Mouse (Mus musculus): ENCODE results near the gene Amfr. TPM values are rescaled to one million over a fixed set of nuclear protein-coding genes. Genes with fewer than 3 reads are reported as not detected.

The Amfr gene
- total RNA-seq, 2 experiments from 2014 or later = 97.5 to 101 TPM

DNA sequence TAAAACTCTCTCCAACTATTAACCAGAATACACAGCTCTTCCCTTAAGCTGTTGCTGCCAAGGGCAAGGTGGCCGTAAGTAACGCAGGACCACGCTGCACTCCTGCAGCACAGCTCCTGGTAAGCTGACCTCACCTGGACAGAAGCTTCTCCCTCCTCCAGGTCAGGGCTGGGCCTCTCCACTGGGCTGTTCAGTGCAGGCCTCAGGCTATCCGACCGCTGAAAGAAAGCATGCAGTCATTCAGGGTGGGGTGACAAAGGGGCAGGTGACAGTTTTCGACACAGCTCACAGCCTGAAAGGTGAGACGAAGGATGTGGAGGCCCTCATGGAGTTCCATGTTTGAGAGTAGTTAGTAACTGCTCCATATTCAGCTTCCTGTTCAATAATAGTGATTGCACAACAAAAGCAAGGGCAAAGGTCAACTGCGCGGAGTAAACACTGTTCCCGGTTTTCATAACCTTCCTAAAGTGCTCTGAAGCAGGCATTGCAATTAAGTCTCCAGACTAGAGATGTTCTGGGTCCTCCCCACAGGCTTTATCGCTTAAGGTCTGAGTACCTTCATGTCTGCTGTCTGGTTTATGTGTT lies 37.9 kb downstream of the Amfr start:
- intact Hi-C loops (cut with DNase I) = no loop called here
- TF ChIP-seq CTCF (IDR thresholded peaks at IDR 0.05) = no peak
- H3K4me3 ChIP-seq = no peak overlapping the region
- no peak overlapping the region for H3K27ac ChIP-seq
- no peak for DNase-seq

DNA sequence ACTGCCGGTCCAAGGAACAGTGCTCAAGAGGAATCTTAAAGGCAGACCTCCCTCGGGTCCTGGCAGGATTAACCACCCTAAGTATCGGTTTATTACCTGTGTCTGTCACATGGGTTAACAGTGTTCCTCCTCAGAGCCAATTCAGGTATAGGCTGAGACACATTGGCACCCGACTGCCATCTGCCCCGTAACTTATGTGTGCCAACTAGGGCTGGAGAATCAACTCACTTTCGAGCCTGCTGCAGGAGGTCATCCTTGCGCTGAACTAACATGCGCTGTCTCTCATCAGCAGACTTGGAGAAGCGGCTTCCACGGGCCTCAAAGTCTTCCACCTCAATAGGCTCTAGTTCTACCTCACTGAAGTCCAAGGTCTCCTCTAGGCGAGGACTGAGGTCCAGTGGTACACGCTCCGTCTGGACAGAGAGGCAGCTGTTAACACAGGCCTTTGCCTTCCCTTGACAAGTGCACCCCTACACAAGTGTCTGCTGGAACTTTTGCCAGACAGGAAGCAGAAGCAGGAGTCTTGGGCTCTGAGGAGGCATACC lies 38.7 kb downstream of the Amfr start:
- intact Hi-C loops (cut with DNase I) = no loop called here
- Histone ChIP-seq H3K4me3 (no peak overlapping the region), H3K27ac (no peak overlapping the region)
- TF ChIP-seq CTCF (IDR thresholded peaks at IDR 0.05) = no peak
- no peak for DNase-seq

DNA sequence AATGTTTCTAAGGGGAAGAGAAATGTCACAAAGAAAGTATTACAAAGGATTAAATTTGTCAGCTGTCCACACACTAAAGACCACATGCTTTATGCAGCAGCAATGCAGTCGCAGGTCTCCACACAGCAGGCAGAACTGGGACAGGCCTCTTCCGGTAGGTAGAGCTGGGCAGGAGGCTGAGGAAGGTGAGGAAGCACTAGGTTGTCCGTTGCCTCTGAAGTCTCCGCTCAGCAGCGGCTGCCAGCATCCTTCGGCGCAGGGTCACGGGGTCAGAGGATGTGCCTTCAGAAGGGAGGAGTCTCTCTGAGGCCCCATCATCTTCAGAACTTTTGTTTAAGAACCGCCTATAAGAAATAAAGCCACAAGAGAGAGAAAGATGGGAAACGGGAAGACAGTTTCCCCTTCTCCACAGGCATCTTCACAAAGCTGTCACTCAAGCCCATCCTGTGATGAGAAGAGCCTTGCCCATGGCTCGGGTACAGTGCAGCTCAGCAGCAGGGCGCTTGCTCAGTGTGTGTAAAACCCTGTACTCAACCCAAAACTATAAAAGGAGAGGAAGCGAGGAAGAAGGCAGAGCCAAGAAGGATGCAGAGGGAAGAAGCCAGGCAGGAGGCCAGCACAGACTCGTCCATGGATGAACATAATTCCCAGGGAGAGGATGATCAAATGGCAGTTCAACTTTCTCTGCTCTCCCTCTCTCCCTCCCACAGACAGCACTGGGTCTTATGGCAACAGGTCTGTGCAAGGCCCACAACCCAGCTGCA lies 39.5 kb downstream of the Amfr start:
- intact Hi-C loops (cut with DNase I) = no loop called here
- H3K4me3 ChIP-seq = no peak overlapping the region
- no peak for TF ChIP-seq CTCF (IDR thresholded peaks at IDR 0.05)
- DNase-seq = no peak
- H3K27ac ChIP-seq = no peak overlapping the region

DNA sequence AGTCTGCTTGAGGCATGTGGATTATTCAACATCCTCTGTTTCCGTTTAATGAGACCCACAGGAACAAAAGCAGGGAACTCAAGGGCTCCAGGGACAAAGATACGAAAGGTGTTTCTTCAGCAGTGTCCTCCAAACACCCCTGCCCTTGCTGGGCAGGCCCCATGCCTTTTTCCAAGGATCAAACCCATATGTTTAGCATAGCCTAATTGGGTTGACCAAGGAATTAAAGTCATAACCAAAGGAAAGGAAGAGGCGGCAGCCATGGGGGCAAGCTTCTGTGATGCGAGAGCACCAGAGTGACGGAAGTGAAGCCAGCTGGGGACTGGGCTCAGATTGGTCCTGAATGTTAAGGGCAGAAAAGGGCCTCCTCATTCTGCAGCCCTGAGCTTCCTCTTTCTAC lies 40.4 kb downstream of the Amfr start:
- TF ChIP-seq CTCF (IDR thresholded peaks at IDR 0.05) = no peak
- intact Hi-C loops (cut with DNase I) = no loop called here
- H3K4me3 ChIP-seq = no peak overlapping the region
- DNase-seq = no peak
- no peak overlapping the region for H3K27ac ChIP-seq

DNA sequence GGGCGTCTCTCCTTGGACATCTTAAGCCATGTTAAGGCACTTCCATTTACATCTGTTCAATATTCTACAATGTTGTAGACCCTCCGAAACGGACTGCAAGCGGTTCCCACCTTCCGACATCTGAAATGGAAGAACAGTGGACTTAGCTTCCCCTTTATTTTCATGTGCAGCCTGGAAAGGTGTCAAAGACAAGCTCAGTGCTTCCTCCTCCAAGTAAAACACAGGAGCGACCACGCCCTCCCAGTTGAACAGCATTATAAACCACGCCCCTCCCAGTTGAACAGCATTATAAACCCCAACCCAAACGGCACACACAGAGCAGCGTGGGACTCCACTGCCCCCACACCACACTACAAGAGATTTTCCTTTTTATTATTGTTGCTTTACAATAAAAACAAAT lies 41.2 kb downstream of the Amfr start:
- no peak for DNase-seq
- Histone ChIP-seq H3K4me3 (no peak overlapping the region), H3K27ac (no peak overlapping the region)
- intact Hi-C loops (cut with DNase I) = no loop called here
- no peak for TF ChIP-seq CTCF (IDR thresholded peaks at IDR 0.05)

DNA sequence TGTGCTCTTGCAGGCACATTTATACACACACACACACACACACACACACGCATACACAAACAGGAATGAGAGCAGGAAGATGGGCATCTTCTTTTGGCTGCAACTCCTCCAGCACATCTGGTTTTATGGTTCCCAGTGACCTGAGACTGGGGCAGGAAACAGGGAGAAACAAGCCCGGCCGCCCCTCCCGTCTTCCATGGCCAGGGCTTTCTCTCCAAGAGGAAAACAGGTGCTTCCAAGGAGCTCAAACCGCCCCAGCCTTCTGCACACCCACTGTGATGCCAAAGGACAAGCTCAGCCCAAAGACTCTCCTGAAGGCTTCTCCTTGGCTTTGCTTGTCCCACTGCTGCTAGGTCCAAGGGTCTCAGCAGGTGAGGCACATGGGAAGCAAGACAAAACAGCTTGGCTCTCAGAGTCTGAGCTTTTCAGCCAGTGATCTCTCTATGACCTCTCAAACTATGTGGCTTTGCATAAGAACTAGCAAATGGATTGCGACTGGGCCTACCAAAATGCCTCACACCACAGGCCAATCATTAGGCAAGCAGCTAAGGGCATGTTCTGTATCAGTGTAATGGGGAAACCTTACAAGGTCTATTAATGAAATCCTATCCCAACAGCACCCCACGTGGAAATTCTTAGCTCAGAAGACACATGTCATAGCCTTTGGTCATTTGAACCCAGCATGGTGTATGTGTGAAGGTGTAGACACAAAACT lies 42.9 kb downstream of the Amfr start:
- no peak overlapping the region for H3K4me3 ChIP-seq
- intact Hi-C loops (cut with DNase I) = no loop called here
- TF ChIP-seq CTCF (IDR thresholded peaks at IDR 0.05) = no peak
- peak overlapping the region; percentile 2; the same call in 1 of the 2 replicates for H3K27ac ChIP-seq
- no peak for DNase-seq

DNA sequence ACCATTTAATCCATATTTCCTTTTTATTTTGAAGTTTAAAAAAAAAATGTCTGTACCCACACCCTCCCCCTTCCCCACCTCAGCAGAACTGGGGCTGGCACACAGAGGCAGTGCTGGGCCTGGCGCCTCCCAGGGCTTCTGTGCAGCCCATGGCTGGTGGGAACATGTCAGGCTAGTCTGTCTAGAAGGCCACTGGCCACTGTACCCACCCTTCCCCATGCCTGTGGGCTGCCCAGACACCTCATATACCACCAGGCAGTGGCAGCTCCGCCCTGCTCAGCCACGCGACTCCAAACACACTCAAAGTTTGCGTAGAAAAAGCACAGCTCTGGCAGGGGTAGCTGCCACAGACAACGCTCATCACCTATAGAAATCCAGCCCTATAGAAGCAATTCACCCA lies 44.3 kb downstream of the Amfr start:
- no peak for DNase-seq
- Histone ChIP-seq H3K27ac (no peak overlapping the region), H3K4me3 (no peak overlapping the region)
- no peak for TF ChIP-seq CTCF (IDR thresholded peaks at IDR 0.05)
- intact Hi-C loops (cut with DNase I) = no loop called here

DNA sequence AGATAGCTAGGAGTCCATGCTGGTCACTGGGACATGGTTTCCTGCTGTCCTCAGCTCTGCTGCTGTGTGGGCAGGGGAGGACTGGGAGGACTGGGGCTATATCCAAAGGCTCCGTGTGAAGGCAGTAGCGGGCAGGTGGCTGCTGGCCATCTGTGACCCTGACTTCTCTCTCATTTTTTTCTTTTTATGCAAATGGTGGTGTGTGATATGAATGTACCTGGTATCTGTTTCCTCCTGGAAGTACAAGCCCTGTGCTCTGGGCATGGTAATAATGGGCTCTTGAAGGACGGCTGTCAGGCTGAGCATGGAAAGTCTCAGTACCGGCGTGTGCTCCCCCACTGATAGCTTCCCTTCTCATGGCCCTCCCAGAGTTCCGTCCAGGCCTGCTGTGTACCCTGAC lies 51.7 kb downstream of the Amfr start:
- no peak overlapping the region for H3K4me3 ChIP-seq
- no peak for DNase-seq
- intact Hi-C loops (cut with DNase I) = no loop called here
- H3K27ac ChIP-seq = no peak overlapping the region
- TF ChIP-seq CTCF (IDR thresholded peaks at IDR 0.05) = no peak

DNA sequence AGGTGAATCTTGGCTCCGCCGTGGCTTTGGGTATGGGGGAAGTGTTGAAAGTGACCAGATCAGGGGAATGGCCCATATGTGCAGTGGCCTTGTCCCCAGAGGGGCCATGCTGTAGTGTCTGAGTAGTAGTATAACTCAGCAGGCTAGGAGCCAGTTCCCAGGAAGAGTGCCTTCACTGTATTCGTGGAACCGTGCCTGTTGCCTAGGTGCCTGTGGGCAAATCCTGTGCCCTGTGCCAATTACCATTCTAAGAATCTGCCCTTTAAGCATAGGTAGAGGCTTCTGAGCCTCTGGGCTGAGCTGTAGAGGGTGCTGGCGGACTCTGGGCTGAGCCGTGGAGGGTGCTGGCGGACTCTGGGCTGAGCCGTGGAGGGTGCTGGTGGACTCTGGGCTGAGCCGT lies 54.2 kb downstream of the Amfr start:
- H3K27ac ChIP-seq = no peak overlapping the region
- H3K4me3 ChIP-seq = no peak overlapping the region
- TF ChIP-seq CTCF (IDR thresholded peaks at IDR 0.05) = no peak
- intact Hi-C loops (cut with DNase I) = no loop called here
- DNase-seq = no peak

DNA sequence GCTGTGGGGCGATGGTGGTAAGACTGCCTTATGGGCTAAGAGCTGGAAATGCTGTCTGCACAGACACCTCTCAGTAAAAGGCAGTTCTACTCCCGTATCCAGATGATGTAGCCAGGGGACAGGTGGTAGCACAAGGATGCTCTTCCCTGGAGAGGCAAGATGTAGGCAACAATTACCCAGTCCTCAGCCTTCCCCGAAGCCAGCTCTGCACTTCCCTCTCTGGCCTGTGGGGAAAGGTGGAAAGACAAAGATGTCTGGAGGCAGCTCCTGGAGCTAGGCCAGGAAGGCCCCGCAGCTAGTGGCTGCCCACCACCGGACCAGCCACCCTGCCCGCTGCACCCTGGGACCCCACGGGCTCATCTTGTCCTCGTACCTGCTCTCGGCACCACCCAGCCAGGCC lies 60.1 kb downstream of the Amfr start:
- no peak overlapping the region for H3K4me3 ChIP-seq
- intact Hi-C loops (cut with DNase I) = no loop called here
- H3K27ac ChIP-seq = no peak overlapping the region
- TF ChIP-seq CTCF (IDR thresholded peaks at IDR 0.05) = no peak
- no peak for DNase-seq

DNA sequence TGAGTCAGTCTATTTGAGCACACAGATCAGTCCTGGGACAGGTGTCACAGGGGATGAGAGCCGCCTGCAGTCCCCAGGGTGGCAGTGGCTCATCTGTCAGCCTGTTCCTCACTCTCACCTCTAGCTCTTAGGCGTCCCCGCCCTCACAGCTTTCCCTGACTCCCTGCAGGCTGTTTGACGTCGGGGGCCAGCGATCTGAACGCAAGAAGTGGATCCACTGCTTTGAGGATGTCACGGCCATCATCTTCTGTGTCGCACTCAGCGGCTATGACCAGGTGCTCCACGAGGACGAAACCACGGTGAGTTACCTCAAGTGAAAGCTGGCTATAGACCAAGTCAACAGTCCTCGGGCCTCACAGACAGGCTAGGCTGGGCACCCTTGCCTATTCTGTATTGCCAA lies 62.5 kb downstream of the Amfr start:
- DNase-seq = no peak
- TF ChIP-seq CTCF (IDR thresholded peaks at IDR 0.05) = no peak
- intact Hi-C loops (cut with DNase I) = no loop called here
- Histone ChIP-seq H3K27ac (no peak overlapping the region), H3K4me3 (no peak overlapping the region)

DNA sequence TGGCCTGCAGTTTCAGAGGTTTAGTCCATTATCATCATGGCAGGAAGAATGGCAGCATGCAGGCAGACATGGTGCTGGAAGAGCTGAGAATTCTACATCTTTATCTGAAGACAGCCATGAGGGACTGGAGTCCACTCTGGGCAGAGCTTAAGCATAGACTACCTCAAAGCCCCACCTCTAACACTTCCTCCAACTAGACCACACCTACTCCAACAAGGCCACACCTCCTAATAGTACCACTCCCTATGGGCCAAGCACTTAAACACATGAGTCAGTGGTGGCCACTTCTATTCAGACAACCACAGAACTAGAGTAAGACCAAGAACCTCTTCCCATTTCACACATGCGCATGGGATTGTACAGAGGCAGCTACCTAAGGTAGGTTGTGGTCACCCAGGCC lies 66.2 kb downstream of the Amfr start:
- H3K27ac ChIP-seq = no peak overlapping the region
- TF ChIP-seq CTCF (IDR thresholded peaks at IDR 0.05) = no peak
- no peak overlapping the region for H3K4me3 ChIP-seq
- intact Hi-C loops (cut with DNase I) = no loop called here
- DNase-seq = no peak

DNA sequence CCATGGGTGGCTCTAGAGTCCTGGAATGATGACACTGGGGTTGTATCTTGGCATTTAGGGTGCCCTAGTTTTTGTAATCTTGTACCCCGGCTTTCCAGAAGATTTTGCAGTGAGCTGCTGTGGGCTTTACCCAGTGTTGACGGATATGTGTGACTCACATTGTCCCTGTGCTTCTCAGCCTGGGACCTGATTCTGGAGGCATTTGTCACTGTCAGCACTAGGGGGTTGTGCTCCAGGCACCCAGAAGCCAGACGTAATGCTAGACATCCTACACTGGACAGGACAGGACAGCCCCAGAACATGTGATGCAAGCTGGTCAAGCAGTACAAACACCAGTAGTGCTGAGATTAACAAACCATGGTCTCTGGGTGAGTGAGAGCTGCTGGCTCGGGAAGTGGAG lies 66.9 kb downstream of the Amfr start:
- Histone ChIP-seq H3K4me3 (no peak overlapping the region), H3K27ac (no peak overlapping the region)
- no peak for DNase-seq
- TF ChIP-seq CTCF (IDR thresholded peaks at IDR 0.05) = no peak
- intact Hi-C loops (cut with DNase I) = no loop called here

All from gastrocnemius, adult 2 months (tissue).